Mouse (Mus musculus): ENCODE measurements around the gene Oser1.
A peak's percentile ranks its signal among the peaks of the same experiment; 100 is the strongest.

The Oser1 gene

GRCm38 (mm10) chr2:163439488-163439887 is 15.0 kb upstream of the Oser1 start:
- TF ChIP-seq CTCF (conservative IDR thresholded peaks at IDR 0.05; ENCODE audit: low read length) (no peak), NANOG (IDR thresholded peaks at IDR 0.05; ENCODE audit: borderline replicate concordance, low read length) (no peak), POU5F1 (IDR thresholded peaks at IDR 0.05; ENCODE audit: borderline replicate concordance, low read length) (no peak)
- Histone ChIP-seq H3K27me3 (ENCODE audit: insufficient read depth, low read length) (peaks cover 15% of the 10 kb centered on the region), H3K4me3 (replicated peaks; ENCODE audit: low read length) (no peak overlapping the region), H3K4me1 (replicated peaks; ENCODE audit: low read depth, low read length) (peaks cover 41% of the 10 kb centered on the region), H3K36me3 (ENCODE audit: insufficient read depth, low read length) (no peaks in the 10 kb centered on the region), H3K9me3 (ENCODE audit: low read length) (no peaks in the 10 kb centered on the region)

- H3K4me1 ChIP-seq (replicated peaks; ENCODE audit: low read depth, low read length): peaks cover 41% of the 10 kb centered on the region
- peaks cover 15% of the 10 kb centered on the region for H3K27me3 ChIP-seq (ENCODE audit: insufficient read depth, low read length)
- TF ChIP-seq NANOG (IDR thresholded peaks at IDR 0.05; ENCODE audit: borderline replicate concordance, low read length): no peak
- no peak for TF ChIP-seq CTCF (conservative IDR thresholded peaks at IDR 0.05; ENCODE audit: low read length)
- no peak for TF ChIP-seq POU5F1 (IDR thresholded peaks at IDR 0.05; ENCODE audit: borderline replicate concordance, low read length)
Measured at GRCm38 (mm10) chr2:163438619-163439451, 14.3 kb upstream of the Oser1 start.

GRCm38 (mm10) chr2:163438246-163438618 is 13.7 kb upstream of the Oser1 start, which contains the start of gene Gdap1l1:
Gene Gdap1l1, plus strand, starts transcription at chr2:163438476.
- H3K9me3 ChIP-seq (ENCODE audit: low read length): no peaks in the 10 kb centered on the region
- TF ChIP-seq POU5F1 (IDR thresholded peaks at IDR 0.05; ENCODE audit: borderline replicate concordance, low read length) (no peak), NANOG (IDR thresholded peaks at IDR 0.05; ENCODE audit: borderline replicate concordance, low read length) (no peak), CTCF (conservative IDR thresholded peaks at IDR 0.05; ENCODE audit: low read length) (no peak)

More at GRCm38 (mm10) chr2:163438619-163439451, 14.3 kb upstream of the Oser1 start:
- Histone ChIP-seq H3K9me3 (ENCODE audit: low read length) (no peaks in the 10 kb centered on the region), H3K36me3 (ENCODE audit: insufficient read depth, low read length) (no peaks in the 10 kb centered on the region), H3K4me3 (replicated peaks; ENCODE audit: low read length) (peak overlapping the region; percentile 81)

GRCm38 (mm10) chr2:163437800-163438199 is 13.3 kb upstream of the Oser1 start:
- Histone ChIP-seq H3K36me3 (ENCODE audit: insufficient read depth, low read length) (no peaks in the 10 kb centered on the region), H3K4me3 (replicated peaks; ENCODE audit: low read length) (peak overlapping the region; percentile 81), H3K4me1 (replicated peaks; ENCODE audit: low read depth, low read length) (peaks cover 43% of the 10 kb centered on the region), H3K9me3 (ENCODE audit: low read length) (no peaks in the 10 kb centered on the region), H3K27me3 (ENCODE audit: insufficient read depth, low read length) (peaks cover 15% of the 10 kb centered on the region)
- no peak for TF ChIP-seq POU5F1 (IDR thresholded peaks at IDR 0.05; ENCODE audit: borderline replicate concordance, low read length)
- TF ChIP-seq CTCF (conservative IDR thresholded peaks at IDR 0.05; ENCODE audit: low read length): no peak
- no peak for TF ChIP-seq NANOG (IDR thresholded peaks at IDR 0.05; ENCODE audit: borderline replicate concordance, low read length)

More at GRCm38 (mm10) chr2:163438246-163438618, 13.7 kb upstream of the Oser1 start, which contains the start of gene Gdap1l1:
- Histone ChIP-seq H3K27me3 (ENCODE audit: insufficient read depth, low read length) (peaks cover 15% of the 10 kb centered on the region), H3K4me1 (replicated peaks; ENCODE audit: low read depth, low read length) (peaks cover 41% of the 10 kb centered on the region), H3K4me3 (replicated peaks; ENCODE audit: low read length) (peak within 1 kb of the TSS; percentile 81), H3K36me3 (ENCODE audit: insufficient read depth, low read length) (no peaks in the 10 kb centered on the region)

GRCm38 (mm10) chr2:163433971-163434370 is 9.5 kb upstream of the Oser1 start:
- TF ChIP-seq CTCF (conservative IDR thresholded peaks at IDR 0.05; ENCODE audit: low read length) (no peak), NANOG (IDR thresholded peaks at IDR 0.05; ENCODE audit: borderline replicate concordance, low read length) (no peak), POU5F1 (IDR thresholded peaks at IDR 0.05; ENCODE audit: borderline replicate concordance, low read length) (no peak)
- H3K36me3 ChIP-seq (ENCODE audit: insufficient read depth, low read length): no peaks in the 10 kb centered on the region
- H3K4me3 ChIP-seq (replicated peaks; ENCODE audit: low read length): 0 out of 2 replicates have a peak overlapping the region, but pooled peaks have one; percentile 37
- peaks cover 9% of the 10 kb centered on the region for H3K27me3 ChIP-seq (ENCODE audit: insufficient read depth, low read length)
- H3K9me3 ChIP-seq (ENCODE audit: low read length): no peaks in the 10 kb centered on the region
- peaks cover 65% of the 10 kb centered on the region for H3K4me1 ChIP-seq (replicated peaks; ENCODE audit: low read depth, low read length)

GRCm38 (mm10) chr2:163431289-163431688 is 6.8 kb upstream of the Oser1 start:
- Histone ChIP-seq H3K4me1 (replicated peaks; ENCODE audit: low read depth, low read length) (peaks cover 57% of the 10 kb centered on the region), H3K27me3 (ENCODE audit: insufficient read depth, low read length) (no peaks in the 10 kb centered on the region; the same call in 1 of the 2 replicates), H3K36me3 (ENCODE audit: insufficient read depth, low read length) (no peaks in the 10 kb centered on the region), H3K4me3 (replicated peaks; ENCODE audit: low read length) (no peak overlapping the region), H3K9me3 (ENCODE audit: low read length) (no peaks in the 10 kb centered on the region)
- TF ChIP-seq NANOG (IDR thresholded peaks at IDR 0.05; ENCODE audit: borderline replicate concordance, low read length) (no peak), POU5F1 (IDR thresholded peaks at IDR 0.05; ENCODE audit: borderline replicate concordance, low read length) (no peak), CTCF (conservative IDR thresholded peaks at IDR 0.05; ENCODE audit: low read length) (no peak)

- Histone ChIP-seq H3K27me3 (ENCODE audit: insufficient read depth, low read length) (no peaks in the 10 kb centered on the region; the same call in 1 of the 2 replicates), H3K9me3 (ENCODE audit: low read length) (no peaks in the 10 kb centered on the region), H3K36me3 (ENCODE audit: insufficient read depth, low read length) (peaks cover 15% of the 10 kb centered on the region), H3K4me3 (replicated peaks; ENCODE audit: low read length) (no peak overlapping the region), H3K4me1 (replicated peaks; ENCODE audit: low read depth, low read length) (peaks cover 58% of the 10 kb centered on the region)
- TF ChIP-seq CTCF (conservative IDR thresholded peaks at IDR 0.05; ENCODE audit: low read length) (no peak), POU5F1 (IDR thresholded peaks at IDR 0.05; ENCODE audit: borderline replicate concordance, low read length) (no peak), NANOG (IDR thresholded peaks at IDR 0.05; ENCODE audit: borderline replicate concordance, low read length) (no peak)
Measured at GRCm38 (mm10) chr2:163428346-163429011, 4.0 kb upstream of the Oser1 start.

Data from E14TG2a.4 (cell line).